Mouse (Mus musculus) left cerebral cortex, adult 2 months (tissue): ENCODE data around the gene Camta1. TPM values are rescaled to one million over a fixed set of nuclear protein-coding genes. Genes with fewer than 3 reads are reported as not detected.

Experiments used
- DNase-seq, 2 experiments: peaks; one replicate each; pipeline ENCODE4 v3.0.0; 2021 to 2022; ENCODE audit warnings: low spot score in 2 of 2, mixed read lengths in 1 of 2; ENCODE audit errors: extremely low spot score in 1 of 2
- H3K27ac ChIP-seq: fragments of 200-600 bp; 2 replicates; pipeline ENCODE4 v1.8.1; 2022
- H3K4me3 ChIP-seq: fragments of 200-600 bp; 2 replicates; pipeline ENCODE4 v1.8.1; 2022
- CTCF ChIP-seq: fragments of 200-600 bp; IDR thresholded peaks from 2 replicates; pipeline ENCODE4 v1.8.1; 2022; ENCODE audit warnings: antibody characterized with exemption, mild to moderate bottlenecking, moderate library complexity
- intact Hi-C: fragments of 180-260 bp; cut with DNase I; formaldehyde crosslinking; loops from one replicate; pipeline ENCODE4 v1.15.1; 2025
- total RNA-seq, 2 experiments: library from RNA; stranded (reverse); gene quantifications; 2 replicates each; pipeline ENCODE4 v1.2.3; 2021

Camta1 gene
- total RNA-seq, 2 experiments from 2014 or later = 242 to 255 TPM

DNA sequence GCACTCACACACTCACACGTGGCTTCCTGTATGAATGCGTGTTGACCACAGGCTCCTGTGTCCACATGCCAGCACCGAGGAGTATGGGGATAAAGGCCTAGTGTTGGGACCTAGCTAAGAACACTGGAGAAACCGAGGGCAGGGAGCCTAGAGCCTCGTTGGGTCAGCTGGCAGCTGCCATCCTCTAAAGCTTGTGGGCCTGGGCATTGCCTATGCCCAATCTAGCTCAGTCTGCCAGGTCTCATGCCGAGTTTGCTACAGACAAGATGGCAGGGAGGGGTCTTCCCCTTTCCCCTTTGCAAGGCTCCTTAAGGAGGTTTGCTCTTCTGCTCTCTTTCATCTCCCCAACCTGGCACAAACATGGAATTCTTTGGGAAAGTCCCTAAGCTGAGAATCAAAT lies 555.9 kb downstream of the Camta1 start:
- no peak for DNase-seq
- no peak overlapping the region; the same call in 1 of the 2 replicates for H3K27ac ChIP-seq
- TF ChIP-seq CTCF = no peak
- no peak overlapping the region for H3K4me3 ChIP-seq
- intact Hi-C loops = no loop called here

- Histone ChIP-seq H3K27ac (no peak overlapping the region), H3K4me3 (no peak overlapping the region)
- TF ChIP-seq CTCF = no peak
- intact Hi-C loops = no loop called here
- DNase-seq = no peak
These were observed 557.7 kb downstream of the Camta1 start for GRCm38 (mm10) chr4:151303931-151304330.

DNA sequence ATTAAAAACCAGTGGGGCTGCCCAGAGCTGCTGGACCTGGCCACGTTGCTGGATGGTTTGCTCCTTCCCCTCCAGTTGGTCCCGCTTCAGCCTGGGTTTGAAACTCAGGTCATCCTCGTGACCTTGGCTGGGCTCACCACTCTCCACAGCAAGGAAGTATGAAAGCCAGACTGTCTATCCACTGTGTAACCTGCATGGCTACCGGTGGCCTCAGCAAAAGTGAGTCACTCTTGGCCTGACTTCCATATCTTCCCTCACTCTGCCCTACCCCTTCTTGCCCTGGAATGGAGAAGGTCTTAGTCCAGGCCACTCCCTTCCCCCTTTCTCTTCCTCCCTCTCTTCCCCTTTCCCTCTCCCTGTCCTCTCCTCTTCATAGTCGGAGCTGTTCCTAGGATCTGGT lies 558.2 kb downstream of the Camta1 start:
- intact Hi-C loops = no loop called here
- TF ChIP-seq CTCF = no peak
- Histone ChIP-seq H3K27ac (no peak overlapping the region), H3K4me3 (no peak overlapping the region)
- no peak for DNase-seq

DNA sequence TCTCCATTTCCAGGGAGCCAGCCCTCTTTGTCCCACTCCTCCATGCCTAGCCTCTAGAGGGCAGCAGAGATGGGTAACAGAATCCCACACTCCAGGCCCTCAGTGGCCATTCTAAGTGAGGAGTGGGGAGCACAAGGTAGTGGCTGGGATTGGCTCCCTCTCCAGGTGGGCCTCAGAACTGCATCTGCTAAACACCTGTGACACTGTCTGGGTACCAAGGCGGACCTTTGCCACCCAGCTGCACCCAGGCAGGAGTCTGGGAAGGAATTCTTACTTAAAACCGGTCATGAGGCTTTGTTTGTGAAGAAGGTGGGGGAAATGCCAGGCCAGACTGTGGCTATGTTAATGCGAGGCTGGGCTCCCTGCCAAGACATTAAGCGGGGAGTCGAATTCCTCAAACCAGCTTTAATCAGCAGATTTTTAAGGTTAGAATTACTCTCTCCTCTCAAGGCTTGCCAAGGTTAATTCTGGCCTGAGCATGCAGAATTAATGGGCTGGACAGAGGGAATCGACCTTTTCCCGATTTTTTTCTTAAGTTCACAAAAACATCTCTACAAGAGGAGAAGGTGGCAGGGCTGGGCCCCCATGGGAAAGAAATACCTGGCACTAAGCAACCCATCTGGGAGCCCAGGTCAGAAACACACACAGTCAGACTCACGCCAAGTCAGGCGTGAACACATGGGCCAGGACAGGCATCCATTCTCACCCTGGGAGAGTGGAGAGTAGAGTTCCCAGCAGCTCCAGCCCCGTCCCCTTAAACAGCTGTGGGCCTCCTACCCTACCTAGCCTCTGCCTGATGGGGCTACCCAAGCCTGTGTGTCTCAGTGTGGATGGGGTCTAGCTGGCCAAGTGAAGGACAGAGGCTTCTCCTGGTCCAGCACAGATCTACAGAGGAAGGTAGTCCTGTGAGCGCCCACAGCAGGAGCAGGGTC lies 559.2 kb downstream of the Camta1 start:
- H3K27ac ChIP-seq = no peak overlapping the region
- peak in 1 of 2 experiments; percentile 24 for DNase-seq
- H3K4me3 ChIP-seq = no peak overlapping the region
- peak; percentile 65 for TF ChIP-seq CTCF
- intact Hi-C loops = no loop called here

DNA sequence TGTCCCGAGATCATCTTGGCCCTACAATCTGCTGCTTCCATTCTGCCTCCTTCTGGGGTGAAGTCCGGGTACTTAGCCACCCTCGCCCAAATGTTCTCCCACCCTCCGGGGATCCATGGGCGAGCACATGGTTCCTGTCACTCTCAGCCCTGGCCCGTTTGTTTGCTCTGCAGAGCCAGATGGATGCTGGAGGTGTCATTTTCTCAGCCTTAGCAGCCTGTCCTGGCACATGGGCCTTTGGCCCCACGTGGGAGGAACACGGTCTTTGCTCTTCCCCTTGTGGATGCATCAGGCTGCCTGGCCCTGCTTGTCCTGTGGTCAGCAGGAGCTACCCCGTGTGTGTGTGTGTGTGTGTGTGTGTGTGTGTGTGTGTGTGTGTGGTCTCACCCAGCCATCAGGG lies 560.3 kb downstream of the Camta1 start:
- no peak for TF ChIP-seq CTCF
- DNase-seq = no peak
- intact Hi-C loops = no loop called here

GRCm38 (mm10) chr4:151300706-151301105 lies 561.0 kb downstream of the Camta1 start:
- intact Hi-C loops = no loop called here
- peak; percentile 22 to 41 for DNase-seq
- no peak for TF ChIP-seq CTCF
- Histone ChIP-seq H3K4me3 (no peak overlapping the region), H3K27ac (no peak overlapping the region)

More for the DNA sequence above, 560.3 kb downstream of the Camta1 start:
- no peak overlapping the region for H3K27ac ChIP-seq
- H3K4me3 ChIP-seq = no peak overlapping the region

- no peak overlapping the region for H3K4me3 ChIP-seq
- no peak overlapping the region for H3K27ac ChIP-seq
- no peak for DNase-seq
- intact Hi-C loops = no loop called here
- TF ChIP-seq CTCF = no peak
These were observed 566.0 kb downstream of the Camta1 start for GRCm38 (mm10) chr4:151295515-151296203.

DNA sequence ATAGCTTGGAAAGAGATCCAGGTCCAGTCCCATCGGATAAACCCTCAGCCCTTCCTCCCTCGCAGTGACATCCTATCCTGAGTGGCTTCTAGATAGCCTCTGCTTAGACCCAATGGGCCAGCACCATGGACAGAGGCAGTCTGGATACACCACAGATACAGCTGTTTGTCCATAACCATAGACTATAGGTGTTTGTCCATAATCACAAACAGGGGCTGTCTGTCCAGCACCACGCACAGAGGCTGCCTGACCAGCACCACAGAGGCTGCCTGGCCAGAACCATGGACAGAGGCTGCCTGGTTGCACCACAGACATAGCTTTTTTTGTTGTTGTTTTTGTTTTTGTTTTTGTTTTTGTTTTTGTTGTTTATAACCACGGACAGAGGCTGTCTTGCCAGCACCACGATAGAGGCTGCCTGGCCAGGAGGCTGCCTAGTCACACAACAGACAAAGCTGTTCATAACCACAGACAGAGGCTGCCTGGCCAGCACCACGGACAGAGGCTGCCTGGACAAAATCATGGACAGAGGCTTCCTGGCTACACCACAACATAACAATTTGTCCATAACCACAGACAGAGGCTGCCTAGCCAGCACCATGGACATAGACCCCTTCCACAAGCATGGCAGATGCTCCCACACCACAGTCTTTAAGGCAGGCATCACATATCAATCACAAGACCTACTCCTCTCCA lies 572.6 kb downstream of the Camta1 start:
- intact Hi-C loops = loop anchor here (10.0 kb wide), 1 partner anchor 566 kb away; no protein-coding TSS in a partner anchor
- DNase-seq = no peak
- no peak for TF ChIP-seq CTCF
- Histone ChIP-seq H3K27ac (no peak overlapping the region), H3K4me3 (no peak overlapping the region)

GRCm38 (mm10) chr4:151285905-151286445 lies 575.7 kb downstream of the Camta1 start:
- no peak for TF ChIP-seq CTCF
- no peak for DNase-seq
- intact Hi-C loops = loop anchor here (10.0 kb wide), 1 partner anchor 569 kb away; no protein-coding TSS in a partner anchor
- H3K27ac ChIP-seq = no peak overlapping the region
- no peak overlapping the region for H3K4me3 ChIP-seq

DNA sequence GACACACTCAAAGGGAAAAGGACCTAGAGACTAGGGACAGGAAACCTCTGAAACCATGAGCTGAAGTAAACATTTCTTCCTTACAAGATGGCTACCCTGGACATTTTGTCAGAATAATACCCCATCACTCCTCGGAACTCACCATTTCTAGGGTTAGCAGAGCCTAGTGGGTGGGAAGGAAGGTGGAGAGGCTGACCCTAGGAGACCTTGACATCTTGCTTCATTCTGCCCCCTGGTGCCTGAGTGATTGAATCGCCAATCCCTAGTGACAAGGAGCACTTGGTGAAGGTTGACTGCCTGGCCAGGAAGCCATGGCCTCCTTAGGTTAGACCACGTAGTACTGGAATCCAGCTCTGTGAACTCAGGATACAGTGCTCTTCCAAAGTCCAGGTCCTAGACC lies 576.2 kb downstream of the Camta1 start:
- intact Hi-C loops = loop anchor here (10.0 kb wide), 1 partner anchor 569 kb away; no protein-coding TSS in a partner anchor
- no peak for DNase-seq
- no peak for TF ChIP-seq CTCF
- Histone ChIP-seq H3K27ac (no peak overlapping the region), H3K4me3 (no peak overlapping the region)

DNA sequence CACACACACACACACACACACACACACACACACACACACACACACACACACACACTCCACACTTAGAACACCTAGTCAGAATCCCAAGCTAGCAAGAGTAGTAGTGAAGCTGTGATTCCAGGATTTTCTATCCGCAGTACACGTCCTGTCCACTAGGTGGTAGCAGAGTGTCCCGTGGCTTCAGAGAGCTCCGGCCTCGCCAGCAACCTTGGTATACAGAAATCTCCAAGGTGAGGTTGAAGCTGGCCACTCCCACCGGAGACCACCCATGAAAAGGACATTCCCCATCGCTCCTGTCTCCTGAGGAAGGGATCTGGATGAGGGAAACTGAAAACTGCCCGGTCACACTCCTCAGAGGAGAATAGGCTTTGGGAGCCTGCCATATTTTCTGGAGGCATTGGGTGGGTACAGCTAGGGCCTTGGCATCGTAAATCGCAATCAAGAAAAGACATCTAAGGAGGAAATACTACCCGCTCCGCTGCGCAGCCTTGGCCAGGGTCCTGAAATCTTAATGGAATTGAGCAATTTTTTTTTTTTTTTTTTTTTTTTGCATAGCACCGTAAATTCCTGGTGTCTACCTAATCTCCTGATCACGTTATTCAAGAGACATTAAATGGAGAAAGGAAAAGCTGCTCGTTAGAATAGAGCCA lies 578.5 kb downstream of the Camta1 start:
- DNase-seq = peak; percentile 69 to 78
- Histone ChIP-seq H3K27ac (no peak overlapping the region), H3K4me3 (no peak overlapping the region)
- peak; percentile 80 for TF ChIP-seq CTCF
- intact Hi-C loops = loop anchor here (5.0 to 10.0 kb wide), 2 partner anchors 126 to 572 kb away; no protein-coding TSS in a partner anchor
